Mouse (Mus musculus): ENCODE measurements around the gene Brca1. TPM values are rescaled to one million over a fixed set of nuclear protein-coding genes. Genes with fewer than 3 reads are reported as not detected.
"Not testable (repeated sequence)": the region's sequence is repeated elsewhere in the genome, so short reads cannot be mapped to it uniquely, and the experiment has no call there.

Gene Brca1
- total RNA-seq, 1 experiment: 63.5 TPM

DNA sequence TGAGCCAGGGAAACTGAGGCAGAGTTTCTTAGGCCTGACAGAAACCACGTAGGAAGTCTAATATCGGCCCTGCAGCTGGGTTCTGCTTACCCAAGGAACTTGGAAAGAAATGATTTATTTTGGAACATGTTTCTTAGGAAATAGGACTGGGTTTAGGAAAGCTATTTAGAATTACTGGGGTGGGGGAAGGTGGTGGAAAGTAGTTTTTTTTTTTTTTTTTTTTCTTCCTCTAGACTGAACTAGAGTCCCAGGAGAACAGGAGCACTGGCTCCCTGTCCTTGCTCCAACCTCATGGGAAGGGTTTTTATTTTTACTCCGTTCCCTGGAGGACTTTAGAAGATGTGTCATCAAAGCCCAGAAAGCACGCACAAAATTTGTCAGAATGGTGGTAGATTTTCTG lies 82.6 kb downstream of the Brca1 start:
- TF ChIP-seq MAFK (IDR thresholded peaks at IDR 0.05; ENCODE audit: insufficient read depth, low read depth, low read length) (no peak), CHD2 (IDR thresholded peaks at IDR 0.05; ENCODE audit: low read depth, low read length) (no peak), ZNF384 (IDR thresholded peaks at IDR 0.05; ENCODE audit: low read depth, low read length) (no peak), ZC3H11A (IDR thresholded peaks at IDR 0.05; ENCODE audit: borderline replicate concordance, low read depth, low read length) (no peak), HCFC1 (IDR thresholded peaks at IDR 0.05; ENCODE audit: borderline replicate concordance, insufficient read depth, low read length) (no peak)
- H3K27ac ChIP-seq (ENCODE audit: insufficient read depth, low read depth, low read length, poor library complexity, severe bottlenecking): no peak overlapping the region
- no peaks in the 10 kb centered on the region for H3K9me3 ChIP-seq (ENCODE audit: control insufficient read depth, insufficient read depth, low read depth, low read length)
- H3K4me3 ChIP-seq (ENCODE audit: insufficient read depth in 1 of 2, low read depth in 1 of 2, low read length in 2 of 2, poor library complexity in 1 of 2, severe bottlenecking in 1 of 2): 0 out of 4 replicates have a peak overlapping the region, but pooled peaks of 1 of the 2 experiments have one; percentile 90
- DNase-seq (ENCODE audit: low read depth, low spot score): no peak
- in situ Hi-C loops (cut with MboI; ENCODE audit: low sequenced_read_pairs in 2 of 2, unreplicated experiment in 2 of 2): no loop called here
- H3K9ac ChIP-seq (ENCODE audit: insufficient read depth, low read depth, low read length, poor library complexity, severe bottlenecking): no peak overlapping the region
- H3K36me3 ChIP-seq (ENCODE audit: control insufficient read depth, insufficient read depth, low read length, poor library complexity, severe bottlenecking): no peaks in the 10 kb centered on the region
- peaks cover 5 to 18% of the 10 kb centered on the region in 2 experiments for H3K4me1 ChIP-seq (ENCODE audit: control insufficient read depth in 2 of 2, insufficient read depth in 2 of 2, low read length in 2 of 2, poor library complexity in 1 of 2)

GRCm38 (mm10) chr11:101468731-101469130 lies 83.0 kb downstream of the Brca1 start:
- in situ Hi-C loops (cut with MboI; ENCODE audit: low sequenced_read_pairs in 2 of 2, unreplicated experiment in 2 of 2): no loop called here
- no peak overlapping the region for H3K27ac ChIP-seq (ENCODE audit: insufficient read depth, low read depth, low read length, poor library complexity, severe bottlenecking)
- no peak for DNase-seq (ENCODE audit: low read depth, low spot score)
- TF ChIP-seq HCFC1 (IDR thresholded peaks at IDR 0.05; ENCODE audit: borderline replicate concordance, insufficient read depth, low read length): no peak
- no peak for TF ChIP-seq MAFK (IDR thresholded peaks at IDR 0.05; ENCODE audit: insufficient read depth, low read depth, low read length)
- no peak for TF ChIP-seq ZNF384 (IDR thresholded peaks at IDR 0.05; ENCODE audit: low read depth, low read length)
- TF ChIP-seq CHD2 (IDR thresholded peaks at IDR 0.05; ENCODE audit: low read depth, low read length): no peak
- no peak for TF ChIP-seq ZC3H11A (IDR thresholded peaks at IDR 0.05; ENCODE audit: borderline replicate concordance, low read depth, low read length)
- H3K4me3 ChIP-seq (ENCODE audit: insufficient read depth in 1 of 2, low read depth in 1 of 2, low read length in 2 of 2, poor library complexity in 1 of 2, severe bottlenecking in 1 of 2): peak overlapping the region; percentile 79 to 90
- no peaks in the 10 kb centered on the region for H3K36me3 ChIP-seq (ENCODE audit: control insufficient read depth, insufficient read depth, low read length, poor library complexity, severe bottlenecking)
- H3K9me3 ChIP-seq (ENCODE audit: control insufficient read depth, insufficient read depth, low read depth, low read length): no peaks in the 10 kb centered on the region
- peaks cover 6 to 21% of the 10 kb centered on the region in 2 experiments for H3K4me1 ChIP-seq (ENCODE audit: control insufficient read depth in 2 of 2, insufficient read depth in 2 of 2, low read length in 2 of 2, poor library complexity in 1 of 2)
- H3K9ac ChIP-seq (ENCODE audit: insufficient read depth, low read depth, low read length, poor library complexity, severe bottlenecking): peak overlapping the region; percentile 59

DNA sequence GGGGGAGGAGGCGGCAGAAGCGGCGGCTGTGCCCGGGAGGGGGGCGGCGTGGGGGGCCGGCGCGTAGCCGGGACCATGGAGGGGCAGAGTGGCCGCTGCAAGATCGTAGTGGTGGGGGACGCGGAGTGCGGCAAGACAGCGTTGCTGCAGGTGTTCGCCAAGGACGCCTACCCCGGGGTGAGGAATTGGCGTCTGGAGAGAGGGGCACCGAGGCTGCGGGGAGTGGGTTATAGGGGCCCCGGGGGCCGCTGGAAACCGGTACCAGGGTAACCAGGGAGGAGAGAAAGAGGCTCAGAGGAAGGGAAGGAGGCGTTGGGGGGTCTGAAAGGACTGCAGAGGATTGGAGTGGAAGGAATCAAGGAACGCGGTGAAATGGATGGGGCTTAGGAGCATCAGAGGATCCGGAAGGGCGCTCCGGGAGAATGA lies 83.5 kb downstream of the Brca1 start:
- H3K9me3 ChIP-seq (ENCODE audit: control insufficient read depth, insufficient read depth, low read depth, low read length): no peaks in the 10 kb centered on the region
- no peaks in the 10 kb centered on the region for H3K36me3 ChIP-seq (ENCODE audit: control insufficient read depth, insufficient read depth, low read length, poor library complexity, severe bottlenecking)
- peaks cover 10 to 22% of the 10 kb centered on the region in 2 experiments for H3K4me1 ChIP-seq (ENCODE audit: control insufficient read depth in 2 of 2, insufficient read depth in 2 of 2, low read length in 2 of 2, poor library complexity in 1 of 2)
- DNase-seq (ENCODE audit: low read depth, low spot score): no peak
- H3K27ac ChIP-seq (ENCODE audit: insufficient read depth, low read depth, low read length, poor library complexity, severe bottlenecking): no peak overlapping the region
- in situ Hi-C loops (cut with MboI; ENCODE audit: low sequenced_read_pairs in 2 of 2, unreplicated experiment in 2 of 2): no loop called here
- H3K4me3 ChIP-seq (ENCODE audit: insufficient read depth in 1 of 2, low read depth in 1 of 2, low read length in 2 of 2, poor library complexity in 1 of 2, severe bottlenecking in 1 of 2): peak overlapping the region; percentile 79 to 90
- peak overlapping the region; percentile 59 for H3K9ac ChIP-seq (ENCODE audit: insufficient read depth, low read depth, low read length, poor library complexity, severe bottlenecking)
- TF ChIP-seq ZNF384 (IDR thresholded peaks at IDR 0.05; ENCODE audit: low read depth, low read length): no peak
- no peak for TF ChIP-seq HCFC1 (IDR thresholded peaks at IDR 0.05; ENCODE audit: borderline replicate concordance, insufficient read depth, low read length)
- TF ChIP-seq ZC3H11A (IDR thresholded peaks at IDR 0.05; ENCODE audit: borderline replicate concordance, low read depth, low read length): no peak
- no peak for TF ChIP-seq CHD2 (IDR thresholded peaks at IDR 0.05; ENCODE audit: low read depth, low read length)
- TF ChIP-seq MAFK (IDR thresholded peaks at IDR 0.05; ENCODE audit: insufficient read depth, low read depth, low read length): no peak

DNA sequence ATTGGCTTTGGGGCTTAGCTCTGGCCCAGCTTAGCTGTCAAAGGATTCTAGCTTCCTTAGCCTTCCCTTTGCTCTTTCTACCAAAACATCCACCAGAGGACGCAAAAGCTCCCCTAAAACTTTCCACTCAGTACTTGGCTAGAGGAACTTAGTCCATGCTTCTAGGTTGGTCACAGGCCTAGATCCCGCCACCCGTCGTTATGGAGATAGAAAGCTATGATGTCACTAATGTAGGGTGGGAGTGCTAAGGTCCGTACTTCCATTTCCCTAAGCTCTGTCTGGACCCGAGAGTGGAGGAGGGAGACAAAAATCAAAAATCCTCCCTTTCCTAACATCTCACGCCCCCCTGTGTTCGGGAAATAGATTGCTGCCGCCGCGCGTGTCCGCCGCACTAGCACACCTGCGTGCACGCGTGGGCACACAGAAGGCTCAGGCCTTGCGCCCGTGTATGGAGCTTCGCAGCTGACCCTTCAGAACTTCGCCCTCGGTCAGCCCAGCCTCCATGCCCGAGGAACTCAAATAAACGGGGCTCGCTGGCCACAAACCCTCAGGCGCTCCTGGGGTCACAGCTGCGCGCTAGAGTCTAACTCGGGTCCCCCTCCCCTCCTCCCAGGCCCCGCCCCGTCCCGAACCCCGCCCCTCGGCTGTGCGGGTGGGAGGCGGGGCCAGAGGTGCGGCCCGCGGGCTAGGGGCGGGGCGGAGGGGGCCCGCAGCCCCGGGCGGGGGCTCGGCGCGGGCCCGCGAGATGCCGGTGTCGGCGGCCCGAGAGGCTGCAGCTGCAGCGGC lies 84.1 kb downstream of the Brca1 start:
- H3K9me3 ChIP-seq (ENCODE audit: control insufficient read depth, insufficient read depth, low read depth, low read length): no peaks in the 10 kb centered on the region
- peak overlapping the region; percentile 79 to 90 for H3K4me3 ChIP-seq (ENCODE audit: insufficient read depth in 1 of 2, low read depth in 1 of 2, low read length in 2 of 2, poor library complexity in 1 of 2, severe bottlenecking in 1 of 2)
- TF ChIP-seq HCFC1 (IDR thresholded peaks at IDR 0.05; ENCODE audit: borderline replicate concordance, insufficient read depth, low read length) (0 out of 2 replicates have a peak, but pooled peaks have one; percentile 15), ZC3H11A (IDR thresholded peaks at IDR 0.05; ENCODE audit: borderline replicate concordance, low read depth, low read length) (no peak)
- no peak for DNase-seq (ENCODE audit: low read depth, low spot score)
- H3K9ac ChIP-seq (ENCODE audit: insufficient read depth, low read depth, low read length, poor library complexity, severe bottlenecking): peak overlapping the region; percentile 70
- in situ Hi-C loops (cut with MboI; ENCODE audit: low sequenced_read_pairs in 2 of 2, unreplicated experiment in 2 of 2): no loop called here
- H3K27ac ChIP-seq (ENCODE audit: insufficient read depth, low read depth, low read length, poor library complexity, severe bottlenecking): no peak overlapping the region
- H3K36me3 ChIP-seq (ENCODE audit: control insufficient read depth, insufficient read depth, low read length, poor library complexity, severe bottlenecking): no peaks in the 10 kb centered on the region
- peaks cover 11 to 27% of the 10 kb centered on the region in 2 experiments for H3K4me1 ChIP-seq (ENCODE audit: control insufficient read depth in 2 of 2, insufficient read depth in 2 of 2, low read length in 2 of 2, poor library complexity in 1 of 2)

DNA sequence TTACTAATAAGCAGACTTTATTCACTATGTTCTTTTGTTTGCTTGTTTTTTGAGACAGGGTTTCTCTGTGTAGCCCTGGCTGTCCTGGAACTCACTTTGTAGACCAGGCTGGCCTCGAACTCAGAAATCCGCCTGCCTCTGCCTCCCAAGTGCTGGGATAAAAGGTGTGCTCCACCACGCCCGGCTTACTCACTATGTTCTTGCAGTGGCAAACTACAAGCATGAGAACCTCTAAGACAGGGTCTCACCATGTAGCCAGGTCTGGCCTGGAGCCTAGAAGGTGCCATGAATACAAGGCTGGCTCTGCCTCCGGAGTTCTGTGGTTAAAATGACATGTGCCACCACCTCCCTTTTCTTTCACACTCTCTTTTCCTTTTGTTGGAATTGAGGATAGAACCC lies 85.2 kb downstream of the Brca1 start:
- in situ Hi-C loops (cut with MboI; ENCODE audit: low sequenced_read_pairs in 2 of 2, unreplicated experiment in 2 of 2); H3K9me3 ChIP-seq (ENCODE audit: control insufficient read depth, insufficient read depth, low read depth, low read length); DNase-seq (ENCODE audit: low read depth, low spot score); H3K36me3 ChIP-seq (ENCODE audit: control insufficient read depth, insufficient read depth, low read length, poor library complexity, severe bottlenecking); H3K27ac ChIP-seq (ENCODE audit: insufficient read depth, low read depth, low read length, poor library complexity, severe bottlenecking); H3K9ac ChIP-seq (ENCODE audit: insufficient read depth, low read depth, low read length, poor library complexity, severe bottlenecking): not testable (repeated sequence)
- peak overlapping the region; percentile 77 to 79 for H3K4me3 ChIP-seq (ENCODE audit: insufficient read depth in 1 of 2, low read depth in 1 of 2, low read length in 2 of 2, poor library complexity in 1 of 2, severe bottlenecking in 1 of 2)
- H3K4me1 ChIP-seq (ENCODE audit: control insufficient read depth in 2 of 2, insufficient read depth in 2 of 2, low read length in 2 of 2, poor library complexity in 1 of 2): peaks cover 11 to 29% of the 10 kb centered on the region in 2 experiments

Data from ES-E14 (cell line).